Mouse (Mus musculus): Measurements from ENCODE around the gene Gpr12.

DNA sequence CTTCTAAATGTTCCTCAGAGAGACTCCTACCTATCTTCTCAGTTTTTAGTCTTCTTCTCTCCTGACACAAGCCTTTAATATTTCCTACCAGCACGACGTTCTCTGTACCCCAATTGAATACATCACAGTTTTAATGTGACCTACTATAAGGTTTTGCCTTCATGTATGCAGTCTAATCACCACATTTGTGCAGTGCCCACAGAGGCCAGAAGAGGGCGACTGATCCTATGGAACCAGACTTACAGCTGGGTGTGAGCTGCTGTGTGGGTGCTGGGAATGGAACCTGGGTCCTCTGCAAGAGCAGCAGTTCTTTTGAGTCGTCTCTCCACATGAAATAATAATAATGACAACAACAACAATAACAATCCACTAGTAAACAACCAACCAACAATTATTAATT, 18.0 kb downstream of the Gpr12 start:
- TF ChIP-seq CTCF (IDR thresholded peaks at IDR 0.05; ENCODE audit: control insufficient read depth, insufficient read depth, low read length) (peak; percentile 42; the same call in 1 of the 2 replicates), POLR2A (IDR thresholded peaks at IDR 0.05; ENCODE audit: borderline replicate concordance, control insufficient read depth, low read depth, low read length) (no peak)

Measured in bone marrow, adult 2 months (tissue).